In the genomic region with DNA sequence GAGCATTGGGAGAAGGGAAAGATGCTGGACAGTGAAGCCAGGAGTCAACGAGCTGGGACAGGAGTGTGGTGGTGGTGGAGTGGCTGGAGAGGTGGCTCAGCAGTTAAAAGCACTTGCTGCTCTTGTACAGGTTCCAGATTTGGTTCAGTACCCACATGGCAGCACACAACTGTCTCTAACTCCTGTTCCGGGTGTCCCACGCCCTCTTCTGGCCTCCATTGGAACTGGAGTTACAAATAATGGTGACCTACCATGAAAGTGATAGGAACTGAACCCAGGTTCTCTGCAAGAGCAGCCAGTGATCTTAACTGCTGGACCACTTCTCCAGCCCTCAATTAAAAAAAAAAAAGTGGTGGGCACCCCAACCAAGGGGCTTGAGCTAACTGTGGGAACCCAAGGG, we compare ENCODE assay signal across 10 mouse cellular contexts. TPM values are rescaled to one million over a fixed set of nuclear protein-coding genes. Genes with fewer than 3 reads are reported as not detected.
DNase-seq lines count a peak whose midpoint lies in the region; ATAC-seq and TF ChIP-seq lines count a peak whose summit lies in the region.
"Had no signal": no experiment of that assay in that cellular context is flagged by ENCODE, and none has a peak within 500 bp of the region (broad histone marks: within the 10 kb centered on the region; RNA-seq: fewer than 3 reads in every experiment).

No protein-coding gene starts in this region.

- 0 out of 2 replicates have a peak, but pooled peaks cover 5% of the 10 kb centered on the region for H3K79me2 ChIP-seq in liver, adult 2 months (ENCODE audit: control insufficient read depth, insufficient read depth, low read length)

- H3K27ac ChIP-seq in liver, adult 2 months (replicated peaks; ENCODE audit: insufficient read depth, low read depth, low read length): no peak overlapping the region
- H3K27ac ChIP-seq in liver, embryonic 12.5 days: no peak overlapping the region
- no peak overlapping the region for H3K27ac ChIP-seq in bone marrow, adult 2 months (ENCODE audit: control insufficient read depth, insufficient read depth, low read depth, low read length, poor library complexity)
- H3K27ac ChIP-seq: limb, embryonic 15.5 days had no signal

- 45% methylated on average over 3 of the region's 3 CpGs for WGBS in liver, adult 2 months
- WGBS in liver, embryonic 12.5 days (ENCODE audit: insufficient replicate concordance): 38% methylated on average over 3 of the region's 3 CpGs
- WGBS in bone marrow, adult 2 months: 30% methylated on average over 3 of the region's 3 CpGs

- no peaks in the 10 kb centered on the region for H3K9me3 ChIP-seq in liver, embryonic 12.5 days (replicated peaks)
- H3K9me3 ChIP-seq: limb, embryonic 15.5 days had no signal

- TF ChIP-seq CTCF in liver, adult 2 months (IDR thresholded peaks at IDR 0.05; ENCODE audit: low read depth, low read length): peak; percentile 53; the same call in 1 of the 2 replicates
- peak; percentile 53 for TF ChIP-seq CTCF in bone marrow, adult 2 months (IDR thresholded peaks at IDR 0.05; ENCODE audit: control insufficient read depth, insufficient read depth, low read length)

- no peaks in the 10 kb centered on the region for H3K27me3 ChIP-seq in liver, adult 2 months (ENCODE audit: control insufficient read depth, insufficient read depth, low read length)
- H3K27me3 ChIP-seq in liver, embryonic 12.5 days (replicated peaks): no peaks in the 10 kb centered on the region
- H3K27me3 ChIP-seq: limb, embryonic 15.5 days had no signal

- DNase-seq in adrenal gland, postnatal 36 days: peak; percentile 30 to 33
- no peak for DNase-seq in adrenal gland, adult 18-20 months (ENCODE audit: low spot score in 2 of 2)
- peak; percentile 36 for DNase-seq in liver, adult 2 months (ENCODE audit: extremely low read depth, low read depth, low spot score)
- DNase-seq in retina, postnatal 1 day: peak; percentile 15
- DNase-seq in cerebellum, adult 11-12 months: no peak

- TF ChIP-seq POLR2A in liver, adult 2 months (IDR thresholded peaks at IDR 0.05; ENCODE audit: extremely low read depth, insufficient read depth, low read length): no peak
- TF ChIP-seq POLR2A in bone marrow, adult 2 months (IDR thresholded peaks at IDR 0.05; ENCODE audit: borderline replicate concordance, control insufficient read depth, low read depth, low read length): no peak

- ATAC-seq in liver, embryonic 12.5 days: no peak
- no peak for ATAC-seq in inflammation-experienced regulatory T-cells, adult 6 months

- H3K4me2 ChIP-seq in liver, embryonic 12.5 days: no peak overlapping the region
- H3K4me2 ChIP-seq: heart, embryonic 11.5 days; limb, embryonic 15.5 days had no signal

- H3K4me3 ChIP-seq in liver, adult 2 months (ENCODE audit: insufficient read depth, low read depth, low read length): no peak overlapping the region
- no peak overlapping the region for H3K4me3 ChIP-seq in liver, embryonic 12.5 days
- H3K4me3 ChIP-seq in bone marrow, adult 2 months (replicated peaks; ENCODE audit: control insufficient read depth, low read depth, low read length): no peak overlapping the region
- H3K4me3 ChIP-seq: limb, embryonic 15.5 days had no signal

- H3K9ac ChIP-seq in liver, adult 2 months (ENCODE audit: low read depth, low read length): no peak overlapping the region
- H3K9ac ChIP-seq in liver, embryonic 12.5 days: no peak overlapping the region
- H3K9ac ChIP-seq: limb, embryonic 15.5 days had no signal

- peaks cover 60% of the 10 kb centered on the region for H3K36me3 ChIP-seq in liver, adult 2 months (ENCODE audit: control insufficient read depth, insufficient read depth, low read length)
- peaks cover 57% of the 10 kb centered on the region for H3K36me3 ChIP-seq in liver, embryonic 12.5 days

- H3K4me1 ChIP-seq in liver, adult 2 months (ENCODE audit: control insufficient read depth, insufficient read depth, low read length): peaks cover 50% of the 10 kb centered on the region
- H3K4me1 ChIP-seq in liver, embryonic 12.5 days: peaks cover 11% of the 10 kb centered on the region
- H3K4me1 ChIP-seq in bone marrow, adult 2 months (ENCODE audit: control insufficient read depth, insufficient read depth, low read length): peaks cover under 1% of the 10 kb centered on the region; the same call in 1 of the 2 replicates

RNA-seq across cellular contexts. Expression of gene Ddb1, which starts 6.9 kb away (rescaled TPM):
- 100 to 1,000 TPM; 272 to 288 TPM for total RNA-seq in adrenal gland, postnatal 36 days (2021)
- total RNA-seq in adrenal gland, adult 18-20 months (2021): 100 to 1,000 TPM; 214 to 303 TPM
- total RNA-seq in liver, adult 2 months (2014; rRNA removed): 128 and 138 TPM in 2 replicates
- polyA plus RNA-seq in liver, adult 2 months (2012; rRNA removed): 51.9 and 63.5 TPM in 2 replicates
- polyA plus RNA-seq in liver, embryonic 12.5 days (2016; fragmentation: Nextera tagmentation; extraction: Ambion mirVana): 252 and 256 TPM in 2 replicates
- 59.3 and 107 TPM in 2 replicates for polyA plus RNA-seq in bone marrow, adult 2 months (2011; ENCODE audit: insufficient read depth, insufficient read length, low replicate concordance, missing spikeins)
- polyA plus RNA-seq in inflammation-experienced regulatory T-cells, adult 6 months (2017; shearing (Covaris generic)): 100 to 1,000 TPM in 2 of 3 experiments, 10 to 100 TPM in 1; 94.0 to 107 (median 105) TPM

RNA-seq across cellular contexts. Expression of gene Tkfc, which starts 7.3 kb away (rescaled TPM):
- 10 to 100 TPM; 18.0 to 20.7 TPM for total RNA-seq in adrenal gland, postnatal 36 days (2021)
- total RNA-seq in adrenal gland, adult 18-20 months (2021): 10 to 100 TPM; 19.1 to 20.4 TPM
- total RNA-seq in liver, adult 2 months (2014; rRNA removed): 72.6 and 87.6 TPM in 2 replicates
- 294 and 417 TPM in 2 replicates for polyA plus RNA-seq in liver, adult 2 months (2012; rRNA removed)
- polyA plus RNA-seq in liver, embryonic 12.5 days (2016; fragmentation: Nextera tagmentation; extraction: Ambion mirVana): 10.1 and 10.2 TPM in 2 replicates
- 3.7 and 5.3 TPM in 2 replicates for polyA plus RNA-seq in bone marrow, adult 2 months (2011; ENCODE audit: insufficient read depth, insufficient read length, low replicate concordance, missing spikeins)
- 10 to 100 TPM in 1 of 3 experiments, 1 to 10 TPM in 2; 8.4 to 10.7 (median 9.5) TPM for polyA plus RNA-seq in inflammation-experienced regulatory T-cells, adult 6 months (2017; shearing (Covaris generic))

RNA-seq across cellular contexts. Expression of gene Tmem138, which starts 21.0 kb away (rescaled TPM):
- 1 to 10 TPM; 8.2 to 8.6 TPM for total RNA-seq in adrenal gland, postnatal 36 days (2021)
- 1 to 10 TPM; 7.2 TPM for total RNA-seq in adrenal gland, adult 18-20 months (2021)
- 1.5 and 1.7 TPM in 2 replicates for total RNA-seq in liver, adult 2 months (2014; rRNA removed)
- polyA plus RNA-seq in liver, adult 2 months (2012; rRNA removed): 2.8 and 3.3 TPM in 2 replicates
- polyA plus RNA-seq in liver, embryonic 12.5 days (2016; fragmentation: Nextera tagmentation; extraction: Ambion mirVana): 18.5 and 19.4 TPM in 2 replicates
- 7.2 and 16.5 TPM in 2 replicates for polyA plus RNA-seq in bone marrow, adult 2 months (2011; ENCODE audit: insufficient read depth, insufficient read length, low replicate concordance, missing spikeins)
- 10 to 100 TPM; 17.8 to 20.5 (median 18.6) TPM for polyA plus RNA-seq in inflammation-experienced regulatory T-cells, adult 6 months (2017; shearing (Covaris generic))

RNA-seq across cellular contexts. Expression of gene Cyb561a3, which starts 21.2 kb away (rescaled TPM):
- 10 to 100 TPM; 17.8 to 21.7 TPM for total RNA-seq in adrenal gland, postnatal 36 days (2021)
- 10 to 100 TPM; 13.2 to 13.6 TPM for total RNA-seq in adrenal gland, adult 18-20 months (2021)
- total RNA-seq in liver, adult 2 months (2014; rRNA removed): 8.9 and 13.8 TPM in 2 replicates
- 29.7 and 32.5 TPM in 2 replicates for polyA plus RNA-seq in liver, adult 2 months (2012; rRNA removed)
- polyA plus RNA-seq in liver, embryonic 12.5 days (2016; fragmentation: Nextera tagmentation; extraction: Ambion mirVana): 12.8 TPM in 2 replicates
- 17.7 and 34.4 TPM in 2 replicates for polyA plus RNA-seq in bone marrow, adult 2 months (2011; ENCODE audit: insufficient read depth, insufficient read length, low replicate concordance, missing spikeins)
- 10 to 100 TPM; 31.7 to 42.7 (median 34.1) TPM for polyA plus RNA-seq in inflammation-experienced regulatory T-cells, adult 6 months (2017; shearing (Covaris generic))

RNA-seq across cellular contexts. Expression of gene Vwce, which starts 35.8 kb away (rescaled TPM):
- under 1 TPM; 0.26 to 0.60 TPM for total RNA-seq in adrenal gland, postnatal 36 days (2021)
- under 1 TPM; 0.20 to 0.38 TPM for total RNA-seq in adrenal gland, adult 18-20 months (2021)
- 4.5 and 6.2 TPM in 2 replicates for total RNA-seq in liver, adult 2 months (2014; rRNA removed)
- 24.8 and 30.7 TPM in 2 replicates for polyA plus RNA-seq in liver, adult 2 months (2012; rRNA removed)
- 6.2 and 7.6 TPM in 2 replicates for polyA plus RNA-seq in liver, embryonic 12.5 days (2016; fragmentation: Nextera tagmentation; extraction: Ambion mirVana)
- polyA plus RNA-seq in bone marrow, adult 2 months (2011; ENCODE audit: insufficient read depth, insufficient read length, low replicate concordance, missing spikeins): 0.41 and 0.77 TPM in 2 replicates
- polyA plus RNA-seq in inflammation-experienced regulatory T-cells, adult 6 months (2017; shearing (Covaris generic)): under 1 TPM in 1 of 3 experiments, not detected in 2; 0.79 TPM

Comparison
In these comparisons a context has a peak if more than half of its experiments do, and no peak if none do; other contexts are left out.
1. DNase-seq: peak in adrenal gland, postnatal 36 days (2 of 2), liver, adult 2 months (single experiment) and retina, postnatal 1 day (single experiment); none in adrenal gland, adult 18-20 months (0 of 2) and cerebellum, adult 11-12 months (single experiment).
2. RNA of gene Tkfc, which starts 7.3 kb away (polyA plus RNA-seq): 294 to 417 TPM in liver, adult 2 months; 10.1 to 10.2 TPM in liver, embryonic 12.5 days, 8.4 to 10.7 TPM in inflammation-experienced regulatory T-cells, adult 6 months and 3.7 to 5.3 TPM in bone marrow, adult 2 months; every median in the first group is over 10 times any median in the second.